Mouse (Mus musculus) MEL (cell line): Measurements from ENCODE around the gene Rtbdn. TPM values are rescaled to one million over a fixed set of nuclear protein-coding genes. Genes with fewer than 3 reads are reported as not detected.

Experiments used
- DNase-seq: peaks from one replicate; pipeline ENCODE4 v3.0.0; 2011; ENCODE audit warnings: low read depth, low spot score
- H3K27ac ChIP-seq: 2 replicates; pipeline ENCODE4 v1.5.1; 2012; ENCODE audit warnings: low read depth, mild to moderate bottlenecking, control low read depth, low read length, moderate library complexity; ENCODE audit not compliant: control insufficient read depth
- H3K27me3 ChIP-seq, 2 experiments: fragments of 150-350 bp in 1 of 2; sonication (generic) in 1 of 2; 2 replicates each; pipeline ENCODE4 v1.6.1; 2012; ENCODE audit warnings: low read length in 2 of 2, mild to moderate bottlenecking in 2 of 2, improper control_type of control experiment in 1 of 2, moderate library complexity in 1 of 2; ENCODE audit not compliant: insufficient read depth in 2 of 2, control insufficient read depth in 1 of 2
- H3K36me3 ChIP-seq, 2 experiments: 2 replicates each; pipeline ENCODE4 v1.6.1; 2012 to 2014; ENCODE audit warnings: low read length in 2 of 2, improper control_type of control experiment in 1 of 2, inconsistent platforms in 1 of 2, mild to moderate bottlenecking in 1 of 2; ENCODE audit not compliant: insufficient read depth in 2 of 2, control insufficient read depth in 1 of 2
- H3K4me1 ChIP-seq, 2 experiments: fragments of 150-350 bp in 1 of 2; sonication (generic) in 1 of 2; 2 replicates each; pipeline ENCODE4 v1.6.1; 2012; ENCODE audit warnings: low read length in 2 of 2, improper control_type of control experiment in 1 of 2, mild to moderate bottlenecking in 1 of 2; ENCODE audit not compliant: insufficient read depth in 2 of 2, control insufficient read depth in 1 of 2
- H3K4me3 ChIP-seq, 2 experiments: fragments of 150-350 bp in 1 of 2; sonication (generic) in 1 of 2; 2 replicates each; pipeline ENCODE4 v1.5.1; 2012; ENCODE audit warnings: low read depth in 2 of 2, low read length in 2 of 2, mild to moderate bottlenecking in 2 of 2, moderate library complexity in 2 of 2, control low read depth in 1 of 2, improper control_type of control experiment in 1 of 2; ENCODE audit not compliant: control insufficient read depth in 1 of 2, insufficient read depth in 1 of 2
- H3K79me2 ChIP-seq: 2 replicates; pipeline ENCODE4 v1.6.1; 2012; ENCODE audit warnings: mild to moderate bottlenecking, low read length, moderate library complexity; ENCODE audit not compliant: control insufficient read depth, poor library complexity, insufficient read depth
- H3K9ac ChIP-seq: 2 replicates; pipeline ENCODE4 v1.6.1; 2012; ENCODE audit warnings: low read depth, mild to moderate bottlenecking, control low read depth, low read length, moderate library complexity; ENCODE audit not compliant: control insufficient read depth, poor library complexity, severe bottlenecking
- H3K9me3 ChIP-seq: fragments of 150-350 bp; sonication (generic); replicated peaks from 2 replicates; pipeline ENCODE4 v1.6.1; 2012; ENCODE audit warnings: mild to moderate bottlenecking, low read length, improper control_type of control experiment, moderate library complexity; ENCODE audit not compliant: insufficient read depth
- BHLHE40 ChIP-seq: IDR thresholded peaks from 2 replicates; pipeline ENCODE4 v1.6.1; 2012; ENCODE audit warnings: low read depth, mild to moderate bottlenecking, inconsistent platforms, low read length, improper control_type of control experiment, borderline replicate concordance
- CTCF ChIP-seq, 3 experiments: IDR thresholded peaks in 2 of 3; conservative IDR thresholded peaks in 1 of 3; 2 replicates each; pipeline ENCODE4 v1.5.1; 2011 to 2012; ENCODE audit warnings: low read length in 3 of 3, low read depth in 2 of 3, mild to moderate bottlenecking in 2 of 3, improper control_type of control experiment in 1 of 3, inconsistent platforms in 1 of 3, mixed read lengths in 1 of 3, moderate library complexity in 1 of 3; ENCODE audit not compliant: control insufficient read depth in 1 of 3, insufficient read depth in 1 of 3, poor library complexity in 1 of 3, severe bottlenecking in 1 of 3
- JUND ChIP-seq: IDR thresholded peaks from 2 replicates; pipeline ENCODE4 v1.6.1; 2011; ENCODE audit warnings: low read depth, mild to moderate bottlenecking, improper control_type of control experiment, low read length
- KAT2A ChIP-seq: conservative IDR thresholded peaks from 2 replicates; pipeline ENCODE4 v1.6.1; 2012; ENCODE audit warnings: low read depth, low read length, improper control_type of control experiment, inconsistent platforms
- MAZ ChIP-seq: IDR thresholded peaks from 2 replicates; pipeline ENCODE4 v1.6.1; 2012; ENCODE audit warnings: low read depth, mild to moderate bottlenecking, inconsistent platforms, low read length, improper control_type of control experiment
- MXI1 ChIP-seq: IDR thresholded peaks from 2 replicates; pipeline ENCODE4 v1.6.1; 2011; ENCODE audit warnings: mild to moderate bottlenecking, low read depth, low read length, improper control_type of control experiment
- MYC ChIP-seq: IDR thresholded peaks from 2 replicates; pipeline ENCODE4 v1.6.1; 2011; ENCODE audit warnings: low read depth, mild to moderate bottlenecking, low read length, improper control_type of control experiment, moderate library complexity
- NRF1 ChIP-seq: IDR thresholded peaks from 2 replicates; pipeline ENCODE4 v1.6.1; 2014; ENCODE audit warnings: low read depth, mild to moderate bottlenecking, inconsistent platforms, low read length, improper control_type of control experiment, moderate library complexity; ENCODE audit not compliant: poor library complexity, insufficient read depth, severe bottlenecking
- POLR2A ChIP-seq, 2 experiments: IDR thresholded peaks; 2 replicates each; pipeline ENCODE4 v1.6.1; 2011 to 2012; ENCODE audit warnings: low read length in 2 of 2, mild to moderate bottlenecking in 2 of 2, control low read depth in 1 of 2, improper control_type of control experiment in 1 of 2, low read depth in 1 of 2, moderate library complexity in 1 of 2; ENCODE audit not compliant: control insufficient read depth in 1 of 2, insufficient read depth in 1 of 2, poor library complexity in 1 of 2
- SIN3A ChIP-seq: IDR thresholded peaks from 2 replicates; pipeline ENCODE4 v1.6.1; 2012; ENCODE audit warnings: low read length, improper control_type of control experiment, inconsistent platforms
- SMC3 ChIP-seq: IDR thresholded peaks from 2 replicates; pipeline ENCODE4 v1.6.1; 2011; ENCODE audit warnings: low read depth, low read length, improper control_type of control experiment
- TBP ChIP-seq: IDR thresholded peaks from 2 replicates; pipeline ENCODE4 v1.8.0; 2011; ENCODE audit warnings: low read depth, low read length, improper control_type of control experiment
- ZKSCAN1 ChIP-seq: IDR thresholded peaks from 2 replicates; pipeline ENCODE4 v1.6.1; 2012; ENCODE audit warnings: low read depth, mild to moderate bottlenecking, inconsistent platforms, low read length, improper control_type of control experiment, moderate library complexity
- polyA plus RNA-seq, 2 experiments: library from polyadenylated mRNA; stranded (reverse) in 1 of 2; unstranded in 1 of 2; fragments of >175 nt in 1 of 2; fragments of >200 nt in 1 of 2; gene quantifications; 2 replicates each; pipeline versions ENCODE4 v1.2.1 to v1.2.4; 2012; ENCODE audit warnings: low replicate concordance in 2 of 2, low read depth in 1 of 2; ENCODE audit not compliant: insufficient read length in 2 of 2, insufficient read depth in 1 of 2, missing spikeins in 1 of 2
- total RNA-seq: library from RNA; depleted of rRNA; stranded (reverse); fragments of 300-350 nt; gene quantifications from 2 replicates; pipeline ENCODE4 v1.2.3, GENCODE M21; 2012

Gene Rtbdn
- total and polyA plus RNA-seq, 3 experiments: 0.08 to 0.11 TPM; not detected in 1

- H3K9ac ChIP-seq: no peak overlapping the region
- H3K4me3 ChIP-seq: no peak overlapping the region
- peaks cover 0 to 4% of the 10 kb centered on the region in 2 experiments for H3K27me3 ChIP-seq
- no peaks in the 10 kb centered on the region for H3K79me2 ChIP-seq
- peak in 1 of 3 experiments; percentile 38; a peak in 2 of 6 replicates for TF ChIP-seq CTCF (IDR thresholded peaks at IDR 0.05 in 2 of 3, conservative IDR thresholded peaks at IDR 0.05 in 1 of 3; ENCODE audit: control insufficient read depth in 1 of 3, insufficient read depth in 1 of 3, low read depth in 2 of 3, low read length in 3 of 3, poor library complexity in 1 of 3, severe bottlenecking in 1 of 3)
- no peak for TF ChIP-seq JUND
- no peak for TF ChIP-seq NRF1
- no peaks in the 10 kb centered on the region for H3K9me3 ChIP-seq
- no peak for DNase-seq
- H3K27ac ChIP-seq: no peak overlapping the region
- no peaks in the 10 kb centered on the region; a peak in 1 of 4 replicates for H3K4me1 ChIP-seq
- H3K36me3 ChIP-seq: no peaks in the 10 kb centered on the region
Measured at GRCm38 (mm10) chr8:84945633-84946527, 911 bp upstream of the Rtbdn start.

DNA sequence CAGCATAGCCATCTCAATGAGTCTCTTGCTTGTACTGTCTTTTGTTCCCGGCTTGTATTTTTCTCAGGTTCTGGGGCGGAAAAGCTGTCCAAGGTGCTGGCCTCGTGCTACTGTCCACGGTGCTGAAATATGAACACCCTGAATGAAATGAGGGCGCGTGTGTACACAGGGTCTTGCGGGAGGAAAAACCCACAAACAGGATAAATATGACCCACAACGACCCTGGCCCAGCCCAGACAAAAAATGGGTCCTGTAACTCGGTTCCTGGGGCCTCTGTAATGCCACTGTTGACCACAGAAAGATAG, 402 bp downstream of the Rtbdn start:
- no peak overlapping the region for H3K4me3 ChIP-seq
- peaks cover 0 to 4% of the 10 kb centered on the region in 2 experiments for H3K27me3 ChIP-seq
- H3K36me3 ChIP-seq: no peaks in the 10 kb centered on the region
- peak; percentile 100 for TF ChIP-seq SIN3A
- TF ChIP-seq MXI1: peak; percentile 98
- no peak for TF ChIP-seq NRF1
- no peak overlapping the region for H3K9ac ChIP-seq
- H3K9me3 ChIP-seq: no peaks in the 10 kb centered on the region
- no peaks in the 10 kb centered on the region for H3K79me2 ChIP-seq
- H3K27ac ChIP-seq: no peak overlapping the region
- no peaks in the 10 kb centered on the region; a peak in 1 of 4 replicates for H3K4me1 ChIP-seq
- DNase-seq: peak; percentile 75

DNA sequence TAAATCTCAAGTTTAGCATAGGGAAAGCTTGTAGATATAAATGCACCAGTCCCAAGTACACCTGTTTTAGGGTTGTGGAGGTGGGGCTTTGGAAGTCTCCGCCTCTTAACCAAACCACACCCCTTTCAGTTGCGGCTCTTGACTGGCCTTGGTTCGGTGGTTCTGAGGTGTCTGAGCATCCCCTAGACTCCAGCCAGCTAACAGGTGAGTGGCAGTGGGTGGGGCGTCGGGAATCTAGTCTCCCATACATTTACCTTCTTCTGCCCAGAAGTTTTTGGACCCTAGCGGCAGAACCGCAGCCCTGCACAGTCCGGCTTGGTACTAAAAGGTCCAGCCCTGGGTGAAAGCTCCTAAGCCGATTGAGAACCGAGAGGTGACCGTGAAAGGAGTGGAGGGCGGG, 3.0 kb downstream of the Rtbdn start:
- TF ChIP-seq TBP (no peak), MYC (no peak), KAT2A (no peak), SMC3 (no peak), NRF1 (no peak), ZKSCAN1 (no peak), POLR2A (IDR thresholded peaks at IDR 0.05; ENCODE audit: control insufficient read depth in 1 of 2, insufficient read depth in 1 of 2, low read depth in 1 of 2, low read length in 2 of 2, poor library complexity in 1 of 2) (no peak), JUND (no peak), MAZ (no peak), BHLHE40 (no peak)
- TF ChIP-seq, all 39 proteins: peak for 0
- no peak overlapping the region for H3K9ac ChIP-seq
- peaks cover 0 to 4% of the 10 kb centered on the region in 2 experiments for H3K27me3 ChIP-seq
- H3K79me2 ChIP-seq: no peaks in the 10 kb centered on the region
- H3K4me3 ChIP-seq: no peak overlapping the region
- H3K36me3 ChIP-seq: no peaks in the 10 kb centered on the region
- H3K9me3 ChIP-seq: no peaks in the 10 kb centered on the region
- no peak for DNase-seq
- peaks cover 5 to 9% of the 10 kb centered on the region in 2 experiments; a peak in 2 of 4 replicates for H3K4me1 ChIP-seq
- H3K27ac ChIP-seq: no peak overlapping the region
